Mouse (Mus musculus) forebrain, embryonic 16.5 days (tissue): Measurements from ENCODE around the gene 4930548H24Rik. TPM values are rescaled to one million over a fixed set of nuclear protein-coding genes. Genes with fewer than 3 reads are reported as not detected.
"Not testable (repeated sequence)": the region's sequence is repeated elsewhere in the genome, so short reads cannot be mapped to it uniquely, and the experiment has no call there.

Experiments used
- ATAC-seq: fragments of 200-750 bp; cut with Nextera tagmentation; 2 replicates; pipeline ENCODE4 v1.8.0; 2017; ENCODE audit warnings: mild to moderate bottlenecking, moderate library complexity
- H3K27ac ChIP-seq: fragments of 300-500 bp; sonication (generic); 2 replicates; pipeline ENCODE4 v1.5.1; 2014; ENCODE audit warnings: low read length, control low read depth
- H3K27me3 ChIP-seq: fragments of 300-500 bp; sonication (generic); replicated peaks from 2 replicates; pipeline ENCODE4 v1.6.1; 2014; ENCODE audit warnings: low read length; ENCODE audit not compliant: control insufficient read depth, insufficient read depth
- H3K36me3 ChIP-seq: fragments of 300-500 bp; sonication (generic); 2 replicates; pipeline ENCODE4 v1.6.1; 2014; ENCODE audit not compliant: control insufficient read depth, insufficient read depth
- H3K4me1 ChIP-seq: fragments of 300-500 bp; sonication (generic); replicated peaks from 2 replicates; pipeline ENCODE4 v1.6.1; 2014; ENCODE audit warnings: low read length; ENCODE audit not compliant: control insufficient read depth, insufficient read depth
- H3K4me2 ChIP-seq: fragments of 300-500 bp; sonication (generic); 2 replicates; pipeline ENCODE4 v1.6.1; 2014; ENCODE audit warnings: mild to moderate bottlenecking, low read length, control low read depth
- H3K4me3 ChIP-seq: fragments of 300-500 bp; sonication (generic); replicated peaks from 2 replicates; pipeline ENCODE4 v1.5.1; 2014; ENCODE audit warnings: mild to moderate bottlenecking, low read length, control low read depth
- H3K9ac ChIP-seq: fragments of 300-500 bp; sonication (generic); replicated peaks from 2 replicates; pipeline ENCODE4 v1.6.1; 2014; ENCODE audit warnings: low read depth, low read length, control low read depth
- H3K9me3 ChIP-seq: fragments of 300-500 bp; sonication (generic); 2 replicates; pipeline ENCODE4 v1.6.1; 2016; ENCODE audit warnings: low read length; ENCODE audit not compliant: control insufficient read depth
- WGBS: fragments of 180-500 bp; shearing (Covaris S2); extraction: QIAGEN DNeasy Blood & Tissue Kit; methylation state at CpG from one replicate; pipeline ENCODE4 v1.1.7; 2014; 5-methylcytosine and 5-hydroxymethylcytosine counted together
- polyA plus RNA-seq: library from polyadenylated mRNA; unstranded; fragments of >200 nt; fragmentation: Nextera tagmentation; extraction: Ambion mirVana; gene quantifications from 2 replicates; pipeline ENCODE4 v1.2.1, GENCODE M21; 2015

4930548H24Rik gene
- polyA plus RNA-seq, 1 experiment from 2014 or later: not detected

- WGBS: 4% methylated on average over 40 of the region's 40 CpGs
- peaks cover 17% of the 10 kb centered on the region for H3K36me3 ChIP-seq
- H3K9ac ChIP-seq: peak overlapping the region; percentile 77
- peaks cover 27% of the 10 kb centered on the region for H3K4me1 ChIP-seq
- peak overlapping the region; percentile 65 for H3K4me3 ChIP-seq
- ATAC-seq: peak; percentile 47
- peak overlapping the region; percentile 66 for H3K4me2 ChIP-seq
- H3K27ac ChIP-seq: peak overlapping the region; percentile 87
- H3K9me3 ChIP-seq: no peaks in the 10 kb centered on the region
- no peaks in the 10 kb centered on the region for H3K27me3 ChIP-seq
Observed at GRCm38 (mm10) chr5:31527117-31527680, 41.7 kb downstream of the 4930548H24Rik start.

- peak within 1 kb of the TSS; percentile 66 for H3K4me2 ChIP-seq
- not testable (repeated sequence) for ATAC-seq, H3K27me3 ChIP-seq, H3K9me3 ChIP-seq
- H3K4me1 ChIP-seq: peaks cover 27% of the 10 kb centered on the region
- peaks cover 18% of the 10 kb centered on the region for H3K36me3 ChIP-seq
- H3K4me3 ChIP-seq: peak within 1 kb of the TSS; percentile 65
- 79% methylated on average over 11 of the region's 11 CpGs for WGBS
- peak within 1 kb of the TSS; percentile 77 for H3K9ac ChIP-seq
- H3K27ac ChIP-seq: peak within 1 kb of the TSS; percentile 87
Observed at GRCm38 (mm10) chr5:31527707-31528106, 42.2 kb downstream of the 4930548H24Rik start, which contains the start of gene Supt7l. Supt7l (minus strand) TSS chr5:31527807.

GRCm38 (mm10) chr5:31528560-31528959, 43.0 kb downstream of the 4930548H24Rik start:
- Histone ChIP-seq H3K4me1 (peaks cover 27% of the 10 kb centered on the region), H3K27me3 (no peaks in the 10 kb centered on the region), H3K9me3 (no peaks in the 10 kb centered on the region), H3K4me3 (no peak overlapping the region), H3K27ac (no peak overlapping the region), H3K9ac (no peak overlapping the region), H3K4me2 (no peak overlapping the region; the same call in 1 of the 2 replicates), H3K36me3 (peaks cover 20% of the 10 kb centered on the region)
- 53% methylated on average over 2 of the region's 2 CpGs for WGBS
- no peak for ATAC-seq

GRCm38 (mm10) chr5:31535228-31535627, 49.7 kb downstream of the 4930548H24Rik start:
- H3K9me3 ChIP-seq: no peaks in the 10 kb centered on the region
- no peak overlapping the region for H3K4me2 ChIP-seq
- H3K4me3 ChIP-seq: no peak overlapping the region
- H3K27ac ChIP-seq: no peak overlapping the region
- H3K9ac ChIP-seq: no peak overlapping the region
- no peak for ATAC-seq
- WGBS: 93% methylated on average over 2 of the region's 2 CpGs
- no peaks in the 10 kb centered on the region for H3K4me1 ChIP-seq
- H3K36me3 ChIP-seq: peaks cover 44% of the 10 kb centered on the region
- no peaks in the 10 kb centered on the region for H3K27me3 ChIP-seq

Other genes with a start within 250 kb of the 4930548H24Rik start
- 169 and 170 TPM in 2 replicates for gene Nrbp1, start 244.9 kb upstream of the 4930548H24Rik start, polyA plus RNA-seq
- gene Gm9970, start 244.5 kb upstream of the 4930548H24Rik start, polyA plus RNA-seq: 0.99 TPM in 1 of 2 replicates, not detected in the other
- 2.4 and 3.8 TPM in 2 replicates for gene Krtcap3, start 234.0 kb upstream of the 4930548H24Rik start, polyA plus RNA-seq
- 34.2 and 39.4 TPM in 2 replicates for gene Ift172, start 194.6 kb upstream of the 4930548H24Rik start, polyA plus RNA-seq
- 81.8 and 90.6 TPM in 2 replicates for gene Fndc4, start 189.7 kb upstream of the 4930548H24Rik start, polyA plus RNA-seq
- gene Gckr, start 188.3 kb upstream of the 4930548H24Rik start, polyA plus RNA-seq: 0.27 TPM in 1 of 2 replicates, not detected in the other
- 127 and 138 TPM in 2 replicates for gene Zfp512, start 33.3 kb upstream of the 4930548H24Rik start, polyA plus RNA-seq
- gene Gpn1, start 9.0 kb downstream of the 4930548H24Rik start, polyA plus RNA-seq: 86.6 and 86.8 TPM in 2 replicates
- gene Slc4a1ap, start 41.3 kb downstream of the 4930548H24Rik start, polyA plus RNA-seq: 29.7 and 32.7 TPM in 2 replicates
- gene Supt7l, start 42.1 kb downstream of the 4930548H24Rik start, polyA plus RNA-seq: 28.5 and 29.4 TPM in 2 replicates
- gene Mrpl33, start 111.2 kb downstream of the 4930548H24Rik start, polyA plus RNA-seq: 196 and 213 TPM in 2 replicates
- 2.3 and 2.7 TPM in 2 replicates for gene Rbks, start 211.9 kb downstream of the 4930548H24Rik start, polyA plus RNA-seq
- 53.1 and 53.5 TPM in 2 replicates for gene Babam2, start 211.9 kb downstream of the 4930548H24Rik start, polyA plus RNA-seq